Mouse (Mus musculus) heart, postnatal 0 days (tissue): ENCODE results near the gene Cd274. TPM values are rescaled to one million over a fixed set of nuclear protein-coding genes. Genes with fewer than 3 reads are reported as not detected.

Experiments
- ATAC-seq: fragments of 200-750 bp; cut with Nextera tagmentation; 2 replicates; pipeline ENCODE4 v1.8.0; 2017; ENCODE audit warnings: low read depth, moderate number of reproducible peaks, moderate library complexity; ENCODE audit not compliant: insufficient read depth
- DNase-seq: peaks from one replicate; pipeline ENCODE4 v3.0.0-alpha.2; 2016; ENCODE audit warnings: low spot score
- H3K27ac ChIP-seq: fragments of 300-500 bp; sonication (generic); 2 replicates; pipeline ENCODE4 v1.5.1; 2014; ENCODE audit warnings: low read depth, mild to moderate bottlenecking
- H3K27me3 ChIP-seq: fragments of 300-500 bp; sonication (generic); 2 replicates; pipeline ENCODE4 v1.6.1; 2014; ENCODE audit warnings: low read length, mixed read lengths; ENCODE audit not compliant: control insufficient read depth, insufficient read depth
- H3K36me3 ChIP-seq: fragments of 300-500 bp; sonication (generic); replicated peaks from 2 replicates; pipeline ENCODE4 v1.6.1; 2014; ENCODE audit warnings: low read length, mixed read lengths; ENCODE audit not compliant: control insufficient read depth, insufficient read depth
- H3K4me1 ChIP-seq: fragments of 300-500 bp; sonication (generic); 2 replicates; pipeline ENCODE4 v1.6.1; 2014; ENCODE audit warnings: antibody characterized with exemption; ENCODE audit not compliant: control insufficient read depth, insufficient read depth
- H3K4me2 ChIP-seq: fragments of 300-500 bp; sonication (generic); 2 replicates; pipeline ENCODE4 v1.6.1; 2014; ENCODE audit warnings: low read depth, mild to moderate bottlenecking, low read length, moderate library complexity
- H3K4me3 ChIP-seq: fragments of 300-500 bp; sonication (generic); 2 replicates; pipeline ENCODE4 v1.5.1; 2014; ENCODE audit warnings: low read depth, low read length
- H3K9ac ChIP-seq: fragments of 300-500 bp; sonication (generic); replicated peaks from 2 replicates; pipeline ENCODE4 v1.6.1; 2014; ENCODE audit warnings: low read depth, low read length, mixed read lengths
- H3K9me3 ChIP-seq: fragments of 300-500 bp; sonication (generic); replicated peaks from 2 replicates; pipeline ENCODE4 v1.6.1; 2016; ENCODE audit warnings: low read length; ENCODE audit not compliant: control insufficient read depth
- CTCF ChIP-seq: IDR thresholded peaks from 2 replicates; pipeline ENCODE4 v1.5.1; 2016; ENCODE audit warnings: antibody characterized with exemption, control low read depth, low read depth
- EP300 ChIP-seq: IDR thresholded peaks from 2 replicates; pipeline ENCODE4 v1.6.1; 2016; ENCODE audit warnings: antibody characterized with exemption, low read depth
- WGBS: fragments of 180-500 bp; shearing (Covaris S2); extraction: QIAGEN DNeasy Blood & Tissue Kit; methylation state at CpG from one replicate; pipeline ENCODE4 v1.1.7; 2014; 5-methylcytosine and 5-hydroxymethylcytosine counted together
- polyA plus RNA-seq: library from polyadenylated mRNA; unstranded; fragments of >200 nt; fragmentation: Nextera tagmentation; extraction: Ambion mirVana; gene quantifications from 2 replicates; pipeline ENCODE4 v1.2.1, GENCODE M21; 2015
- total RNA-seq: library from RNA; depleted of rRNA; stranded (reverse); fragments of >200 nt; gene quantifications from 2 replicates; pipeline ENCODE4 v1.2.3, GENCODE M21; 2014; ENCODE audit warnings: low replicate concordance

Cd274 gene
- total and polyA plus RNA-seq, 2 experiments from 2014 or later: 0.04 to 0.23 TPM

- no peak for ATAC-seq
- Histone ChIP-seq H3K36me3 (no peaks in the 10 kb centered on the region), H3K9me3 (no peaks in the 10 kb centered on the region), H3K4me3 (no peak overlapping the region), H3K4me2 (no peak overlapping the region), H3K9ac (no peak overlapping the region), H3K27me3 (no peaks in the 10 kb centered on the region), H3K27ac (no peak overlapping the region), H3K4me1 (peaks cover 6% of the 10 kb centered on the region)
- TF ChIP-seq CTCF: no peak
- no peak for TF ChIP-seq EP300
- WGBS: 68% methylated on average over 3 of the region's 3 CpGs
- DNase-seq: no peak
These were observed 49.2 kb downstream of the Cd274 start for GRCm38 (mm10) chr19:29416393-29416902.

- no peak for TF ChIP-seq EP300
- TF ChIP-seq CTCF: no peak
- no peaks in the 10 kb centered on the region for H3K9me3 ChIP-seq
- no peak overlapping the region for H3K27ac ChIP-seq
- ATAC-seq (no peak), DNase-seq (no peak)
- no peak overlapping the region for H3K4me3 ChIP-seq
- no peaks in the 10 kb centered on the region for H3K36me3 ChIP-seq
- H3K9ac ChIP-seq: no peak overlapping the region
- 70% methylated on average over 2 of the region's 2 CpGs for WGBS
- H3K4me1 ChIP-seq: peaks cover 6% of the 10 kb centered on the region
- H3K4me2 ChIP-seq: no peak overlapping the region
- H3K27me3 ChIP-seq: no peaks in the 10 kb centered on the region
These were observed 49.9 kb downstream of the Cd274 start for GRCm38 (mm10) chr19:29417188-29417587.

- no peaks in the 10 kb centered on the region for H3K27me3 ChIP-seq
- no peaks in the 10 kb centered on the region for H3K36me3 ChIP-seq
- H3K27ac ChIP-seq: peak overlapping the region; percentile 67; the same call in 1 of the 2 replicates
- DNase-seq (no peak), ATAC-seq (no peak)
- no peak for TF ChIP-seq CTCF
- TF ChIP-seq EP300: no peak
- peaks cover 6% of the 10 kb centered on the region for H3K4me1 ChIP-seq
- H3K4me3 ChIP-seq: no peak overlapping the region
- H3K9ac ChIP-seq: no peak overlapping the region
- no peaks in the 10 kb centered on the region for H3K9me3 ChIP-seq
- no peak overlapping the region for H3K4me2 ChIP-seq
- WGBS: 17% methylated on average over 2 of the region's 2 CpGs
These were observed 50.6 kb downstream of the Cd274 start for GRCm38 (mm10) chr19:29417894-29418293.

GRCm38 (mm10) chr19:29418661-29419115 lies 51.4 kb downstream of the Cd274 start:
- TF ChIP-seq CTCF: no peak
- TF ChIP-seq EP300: no peak
- DNase-seq: peak; percentile 39

GRCm38 (mm10) chr19:29419506-29419905 lies 52.3 kb downstream of the Cd274 start:
- 55% methylated on average over 3 of the region's 3 CpGs for WGBS
- no peak for TF ChIP-seq CTCF
- TF ChIP-seq EP300: no peak
- no peak for ATAC-seq

More at GRCm38 (mm10) chr19:29418661-29419115, 51.4 kb downstream of the Cd274 start:
- Histone ChIP-seq H3K4me1 (peaks cover 6% of the 10 kb centered on the region), H3K36me3 (no peaks in the 10 kb centered on the region), H3K9ac (no peak overlapping the region), H3K4me2 (peak overlapping the region; percentile 25), H3K9me3 (no peaks in the 10 kb centered on the region), H3K27ac (peak overlapping the region; percentile 67), H3K4me3 (no peak overlapping the region), H3K27me3 (no peaks in the 10 kb centered on the region)
- ATAC-seq: peak; percentile 55; the same call in 1 of the 2 replicates
- WGBS: 9% methylated on average over 9 of the region's 9 CpGs

GRCm38 (mm10) chr19:29419946-29420345 lies 52.7 kb downstream of the Cd274 start:
- Histone ChIP-seq H3K27me3 (no peaks in the 10 kb centered on the region), H3K4me1 (peaks cover 6% of the 10 kb centered on the region), H3K4me2 (no peak overlapping the region), H3K4me3 (no peak overlapping the region), H3K9me3 (no peaks in the 10 kb centered on the region), H3K9ac (no peak overlapping the region), H3K27ac (no peak overlapping the region), H3K36me3 (no peaks in the 10 kb centered on the region)
- no peak for TF ChIP-seq EP300
- TF ChIP-seq CTCF: no peak
- no peak for ATAC-seq
- DNase-seq: no peak

More at GRCm38 (mm10) chr19:29419506-29419905, 52.3 kb downstream of the Cd274 start:
- no peak for DNase-seq
- no peaks in the 10 kb centered on the region for H3K27me3 ChIP-seq
- H3K36me3 ChIP-seq: no peaks in the 10 kb centered on the region
- no peak overlapping the region for H3K27ac ChIP-seq
- peaks cover 6% of the 10 kb centered on the region for H3K4me1 ChIP-seq
- H3K4me2 ChIP-seq: no peak overlapping the region
- no peak overlapping the region for H3K9ac ChIP-seq
- H3K9me3 ChIP-seq: no peaks in the 10 kb centered on the region
- H3K4me3 ChIP-seq: no peak overlapping the region
